Mouse (Mus musculus): ENCODE data around the gene Trmu. TPM values are rescaled to one million over a fixed set of nuclear protein-coding genes. Genes with fewer than 3 reads are reported as not detected.
"Not testable (repeated sequence)": the region's sequence is repeated elsewhere in the genome, so short reads cannot be mapped to it uniquely, and the experiment has no call there.

Trmu gene
- total and polyA plus RNA-seq, 2 experiments from 2014 or later = 31.4 to 32.3 TPM

DNA sequence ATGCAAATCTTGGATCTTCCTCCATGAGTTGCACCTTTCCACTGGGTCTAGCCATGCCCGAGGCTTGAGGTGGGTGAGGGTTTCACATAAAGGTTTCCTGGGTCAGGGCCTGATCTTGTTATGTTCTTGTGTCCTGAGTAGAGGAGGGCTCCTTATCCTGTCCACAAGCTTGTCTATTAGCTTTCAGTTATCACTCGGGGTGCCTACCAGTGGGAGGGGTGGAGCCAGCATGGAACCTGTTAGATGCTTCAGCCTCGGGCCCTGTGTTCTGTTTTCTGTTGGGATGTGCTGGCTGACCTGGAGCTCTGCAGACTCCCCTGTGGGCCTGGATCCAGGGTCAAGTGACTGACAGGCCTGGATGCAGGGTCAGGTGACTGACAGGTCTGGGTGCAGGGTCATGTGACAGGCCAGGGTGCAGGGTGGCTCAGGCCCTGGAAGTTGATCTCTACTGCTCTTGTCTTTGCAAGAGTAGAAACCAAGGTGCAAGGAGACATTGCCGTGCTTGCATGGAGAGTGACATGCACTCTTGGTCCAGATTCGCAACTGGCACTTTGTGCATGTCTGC is 37.2 kb upstream of the Trmu start:
- TF ChIP-seq CTCF (IDR thresholded peaks at IDR 0.05; ENCODE audit: low read depth) = no peak
- Histone ChIP-seq H3K9me3 (ENCODE audit: low read length) (no peaks in the 10 kb centered on the region), H3K27ac (ENCODE audit: low read depth, low read length) (no peak overlapping the region), H3K4me2 (ENCODE audit: low read depth) (no peak overlapping the region), H3K27me3 (ENCODE audit: insufficient read depth, low read length) (no peaks in the 10 kb centered on the region), H3K9ac (no peak overlapping the region), H3K4me1 (ENCODE audit: insufficient read depth) (no peaks in the 10 kb centered on the region), H3K36me3 (ENCODE audit: insufficient read depth) (no peaks in the 10 kb centered on the region), H3K4me3 (ENCODE audit: low read depth, low read length) (no peak overlapping the region)
- 82% methylated on average over 5 of the region's 5 CpGs for WGBS
- DNase-seq (no peak), ATAC-seq (no peak)

GRCm38 (mm10) chr15:85845071-85845470 is 34.0 kb upstream of the Trmu start:
- H3K4me2 ChIP-seq (ENCODE audit: low read depth) = no peak overlapping the region
- no peak for DNase-seq
- H3K9me3 ChIP-seq (ENCODE audit: low read length) = no peaks in the 10 kb centered on the region
- no peak overlapping the region for H3K4me3 ChIP-seq (ENCODE audit: low read depth, low read length)
- H3K9ac ChIP-seq = no peak overlapping the region
- no peak for TF ChIP-seq CTCF (IDR thresholded peaks at IDR 0.05; ENCODE audit: low read depth)
- H3K4me1 ChIP-seq (ENCODE audit: insufficient read depth) = no peaks in the 10 kb centered on the region
- H3K27me3 ChIP-seq (ENCODE audit: insufficient read depth, low read length) = no peaks in the 10 kb centered on the region
- no peak for ATAC-seq
- H3K27ac ChIP-seq (ENCODE audit: low read depth, low read length) = no peak overlapping the region
- H3K36me3 ChIP-seq (ENCODE audit: insufficient read depth) = no peaks in the 10 kb centered on the region

DNA sequence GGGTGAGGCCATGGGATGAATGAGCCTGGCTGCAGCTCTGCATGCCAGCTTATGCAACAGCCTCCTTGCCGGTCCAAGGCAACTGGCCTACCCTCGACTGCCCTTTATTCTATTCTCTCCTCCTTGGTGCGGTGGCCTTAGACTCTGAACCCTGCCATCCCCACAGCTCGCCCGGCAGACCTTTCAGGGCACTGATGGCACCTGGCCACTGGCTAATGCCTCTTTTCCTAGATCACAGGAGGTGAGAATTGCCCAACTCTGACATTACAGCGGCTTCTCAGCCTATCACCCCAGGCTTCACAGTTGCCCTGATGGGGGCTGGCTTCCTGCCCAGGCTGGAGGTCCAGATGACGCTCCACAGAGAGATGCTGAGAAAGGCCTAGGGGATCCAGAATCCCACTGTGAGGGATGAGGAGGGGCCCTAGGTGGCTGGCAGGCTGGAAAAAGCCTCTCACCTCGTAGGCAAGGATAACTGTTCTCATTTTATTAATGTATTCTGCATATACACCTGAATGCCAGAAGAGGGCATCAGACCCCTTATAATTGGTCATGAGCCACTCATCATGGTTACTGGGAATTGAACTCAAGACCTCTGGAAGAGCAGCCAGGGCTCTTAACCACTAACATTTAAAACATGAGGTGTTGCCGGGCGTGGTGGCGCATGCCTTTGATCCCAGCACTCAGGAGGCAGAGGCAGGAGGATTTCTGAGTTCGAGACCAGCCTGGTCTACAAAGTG is 27.3 kb upstream of the Trmu start:
- DNase-seq = no peak
- Histone ChIP-seq H3K4me2 (ENCODE audit: low read depth) (no peak overlapping the region), H3K27ac (ENCODE audit: low read depth, low read length) (no peak overlapping the region), H3K9me3 (ENCODE audit: low read length) (no peaks in the 10 kb centered on the region), H3K36me3 (ENCODE audit: insufficient read depth) (no peaks in the 10 kb centered on the region), H3K9ac (no peak overlapping the region), H3K4me1 (ENCODE audit: insufficient read depth) (no peaks in the 10 kb centered on the region), H3K27me3 (ENCODE audit: insufficient read depth, low read length) (no peaks in the 10 kb centered on the region), H3K4me3 (ENCODE audit: low read depth, low read length) (no peak overlapping the region)
- ATAC-seq = no peak
- 77% methylated on average over 12 of the region's 12 CpGs for WGBS
- peak; percentile 24; the same call in 1 of the 2 replicates for TF ChIP-seq CTCF (IDR thresholded peaks at IDR 0.05; ENCODE audit: low read depth)

- no peak for DNase-seq
- Histone ChIP-seq H3K27me3 (ENCODE audit: insufficient read depth, low read length) (no peaks in the 10 kb centered on the region), H3K36me3 (ENCODE audit: insufficient read depth) (no peaks in the 10 kb centered on the region), H3K4me1 (ENCODE audit: insufficient read depth) (0 out of 2 replicates have a peak, but pooled peaks cover 4% of the 10 kb centered on the region), H3K9ac (peak overlapping the region; percentile 78), H3K4me2 (ENCODE audit: low read depth) (peak overlapping the region; percentile 92), H3K27ac (ENCODE audit: low read depth, low read length) (peak overlapping the region; percentile 81), H3K9me3 (ENCODE audit: low read length) (no peaks in the 10 kb centered on the region), H3K4me3 (ENCODE audit: low read depth, low read length) (peak overlapping the region; percentile 59)
- TF ChIP-seq CTCF (IDR thresholded peaks at IDR 0.05; ENCODE audit: low read depth) = no peak
- peak; percentile 58; the same call in 1 of the 2 replicates for ATAC-seq
- 8% methylated on average over 15 of the region's 15 CpGs for WGBS
Measured at GRCm38 (mm10) chr15:85858980-85859489, 20.1 kb upstream of the Trmu start.

- ATAC-seq (peak; percentile 100), DNase-seq (peak; percentile 97)
- peak within 1 kb of the TSS; percentile 78 for H3K9ac ChIP-seq
- peak within 1 kb of the TSS; percentile 92 for H3K4me2 ChIP-seq (ENCODE audit: low read depth)
- no peak for TF ChIP-seq CTCF (IDR thresholded peaks at IDR 0.05; ENCODE audit: low read depth)
- no peaks in the 10 kb centered on the region for H3K27me3 ChIP-seq (ENCODE audit: insufficient read depth, low read length)
- no peaks in the 10 kb centered on the region for H3K36me3 ChIP-seq (ENCODE audit: insufficient read depth)
- no peaks in the 10 kb centered on the region for H3K9me3 ChIP-seq (ENCODE audit: low read length)
- 0 out of 2 replicates have a peak, but pooled peaks cover 4% of the 10 kb centered on the region for H3K4me1 ChIP-seq (ENCODE audit: insufficient read depth)
- WGBS = 1% methylated on average over 42 of the region's 42 CpGs
- peak within 1 kb of the TSS; percentile 81 for H3K27ac ChIP-seq (ENCODE audit: low read depth, low read length)
- H3K4me3 ChIP-seq (ENCODE audit: low read depth, low read length) = peak within 1 kb of the TSS; percentile 59
Measured at GRCm38 (mm10) chr15:85859490-85860031, 19.6 kb upstream of the Trmu start, which contains the start of gene Gtse1. Gene Gtse1 (plus strand): TSS chr15:85859745.

- not testable (repeated sequence) for H3K9me3 ChIP-seq (ENCODE audit: low read length); H3K27ac ChIP-seq (ENCODE audit: low read depth, low read length); DNase-seq; H3K4me2 ChIP-seq (ENCODE audit: low read depth); ATAC-seq; H3K9ac ChIP-seq; H3K4me3 ChIP-seq (ENCODE audit: low read depth, low read length); H3K36me3 ChIP-seq (ENCODE audit: insufficient read depth); H3K4me1 ChIP-seq (ENCODE audit: insufficient read depth); H3K27me3 ChIP-seq (ENCODE audit: insufficient read depth, low read length)
- WGBS = 89% methylated on average over 7 of the region's 7 CpGs
Measured at GRCm38 (mm10) chr15:85865913-85866312, 13.2 kb upstream of the Trmu start.

- peak; percentile 91 for TF ChIP-seq CTCF (IDR thresholded peaks at IDR 0.05; ENCODE audit: low read depth)
- Histone ChIP-seq H3K4me3 (ENCODE audit: low read depth, low read length) (no peak overlapping the region), H3K9me3 (ENCODE audit: low read length) (no peaks in the 10 kb centered on the region), H3K9ac (no peak overlapping the region), H3K4me2 (ENCODE audit: low read depth) (no peak overlapping the region), H3K36me3 (ENCODE audit: insufficient read depth) (no peaks in the 10 kb centered on the region), H3K27ac (ENCODE audit: low read depth, low read length) (no peak overlapping the region), H3K4me1 (ENCODE audit: insufficient read depth) (no peaks in the 10 kb centered on the region), H3K27me3 (ENCODE audit: insufficient read depth, low read length) (no peaks in the 10 kb centered on the region)
- 44% methylated on average over 6 of the region's 6 CpGs for WGBS
- ATAC-seq (peak; percentile 71), DNase-seq (peak; percentile 75)
Measured at GRCm38 (mm10) chr15:85867696-85868095, 11.4 kb upstream of the Trmu start.

All from forebrain, postnatal 0 days (tissue).